Comparison of ENCODE assay signal across 12 mouse cellular contexts in the genomic region with DNA sequence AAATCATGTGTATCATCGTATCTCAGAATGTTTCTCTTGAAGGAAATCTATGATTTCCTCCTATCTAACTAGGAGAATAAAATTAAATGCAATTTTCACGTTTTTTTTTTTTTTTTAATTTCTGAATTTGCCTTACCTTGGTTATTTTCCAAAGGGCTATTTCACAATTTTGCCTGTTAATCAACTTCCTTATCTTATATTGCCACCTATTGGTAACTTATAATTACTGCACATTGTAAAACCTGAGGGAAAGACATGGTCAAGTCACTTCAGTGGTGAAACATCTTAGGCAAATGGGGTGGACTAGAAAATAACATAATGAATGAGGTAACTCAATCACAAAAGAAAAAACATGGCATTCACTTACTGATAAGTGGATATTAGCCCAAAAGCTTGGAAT.
DNase-seq lines count a peak whose midpoint lies in the region; ATAC-seq and TF ChIP-seq lines count a peak whose summit lies in the region.
"Had no signal": no experiment of that assay in that cellular context is flagged by ENCODE, and none has a peak within 500 bp of the region (broad histone marks: within the 10 kb centered on the region; RNA-seq: fewer than 3 reads in every experiment).

No protein-coding gene starts in this region.

- H3K36me3 ChIP-seq in forebrain, postnatal 0 days (ENCODE audit: insufficient read depth) = no peaks in the 10 kb centered on the region
- H3K36me3 ChIP-seq in forebrain, embryonic 13.5 days (ENCODE audit: poor library complexity, severe bottlenecking) = no peaks in the 10 kb centered on the region
- H3K36me3 ChIP-seq in lung, postnatal 0 days (ENCODE audit: insufficient read depth, low read length) = no peaks in the 10 kb centered on the region

- peak; percentile 1 for DNase-seq in forebrain, postnatal 0 days
- DNase-seq in lung, postnatal 0 days (ENCODE audit: low spot score) = no peak
- DNase-seq in lung, postnatal 25 days (ENCODE audit: low spot score) = no peak
- DNase-seq in ZHBTc4 (ENCODE audit: low read depth, low spot score) = peak; percentile 9
- DNase-seq in thymus, postnatal 4 days = no peak
- no peak for DNase-seq in right cerebral cortex, adult 18-20 months
- no peak for DNase-seq in gastrocnemius, postnatal 25 days
- DNase-seq: cerebellum, postnatal 14 days; kidney, postnatal 25 days; lung, postnatal 10 days; thymus, adult 18-20 months had no signal

- no peaks in the 10 kb centered on the region for H3K4me1 ChIP-seq in forebrain, postnatal 0 days (ENCODE audit: insufficient read depth)
- H3K4me1 ChIP-seq in forebrain, embryonic 13.5 days = no peaks in the 10 kb centered on the region
- H3K4me1 ChIP-seq in lung, postnatal 0 days (ENCODE audit: insufficient read depth, low read depth, low read length) = no peaks in the 10 kb centered on the region

- no peak overlapping the region for H3K9ac ChIP-seq in forebrain, postnatal 0 days
- H3K9ac ChIP-seq in forebrain, embryonic 13.5 days = no peak overlapping the region
- H3K9ac ChIP-seq in lung, postnatal 0 days (replicated peaks; ENCODE audit: low read depth) = no peak overlapping the region

- H3K4me2 ChIP-seq in forebrain, postnatal 0 days (ENCODE audit: low read depth) = no peak overlapping the region
- H3K4me2 ChIP-seq in forebrain, embryonic 13.5 days = no peak overlapping the region
- H3K4me2 ChIP-seq in lung, postnatal 0 days (replicated peaks; ENCODE audit: low read depth, low read length) = no peak overlapping the region

- no peaks in the 10 kb centered on the region for H3K9me3 ChIP-seq in forebrain, postnatal 0 days (ENCODE audit: low read length)
- H3K9me3 ChIP-seq in forebrain, embryonic 13.5 days (replicated peaks) = no peaks in the 10 kb centered on the region
- H3K9me3 ChIP-seq in lung, postnatal 0 days (ENCODE audit: low read length) = no peaks in the 10 kb centered on the region

- TF ChIP-seq EP300 in lung, postnatal 0 days (IDR thresholded peaks at IDR 0.05) = no peak

- no peaks in the 10 kb centered on the region for H3K27me3 ChIP-seq in forebrain, postnatal 0 days (ENCODE audit: insufficient read depth, low read length)
- no peaks in the 10 kb centered on the region for H3K27me3 ChIP-seq in forebrain, embryonic 13.5 days
- H3K27me3 ChIP-seq in lung, postnatal 0 days (replicated peaks; ENCODE audit: insufficient read depth, low read length) = no peaks in the 10 kb centered on the region

- H3K4me3 ChIP-seq in forebrain, postnatal 0 days (ENCODE audit: low read depth, low read length) = no peak overlapping the region
- H3K4me3 ChIP-seq in forebrain, embryonic 13.5 days = no peak overlapping the region
- no peak overlapping the region for H3K4me3 ChIP-seq in lung, postnatal 0 days (ENCODE audit: low read depth, low read length)

- H3K27ac ChIP-seq in forebrain, postnatal 0 days (ENCODE audit: low read depth, low read length) = no peak overlapping the region
- H3K27ac ChIP-seq in forebrain, embryonic 13.5 days = no peak overlapping the region
- no peak overlapping the region for H3K27ac ChIP-seq in lung, postnatal 0 days (ENCODE audit: low read length)

- TF ChIP-seq CTCF in forebrain, postnatal 0 days (IDR thresholded peaks at IDR 0.05; ENCODE audit: low read depth) = peak; percentile 45
- peak; percentile 15 for TF ChIP-seq CTCF in lung, postnatal 0 days (IDR thresholded peaks at IDR 0.05)

- ATAC-seq in forebrain, postnatal 0 days = no peak
- ATAC-seq in forebrain, embryonic 13.5 days = no peak
- ATAC-seq in lung, postnatal 0 days = no peak

- 41% methylated on average over 2 of the region's 2 CpGs for WGBS in forebrain, postnatal 0 days
- 46% methylated on average over 2 of the region's 2 CpGs for WGBS in forebrain, embryonic 13.5 days
- WGBS in lung, postnatal 0 days = 37% methylated on average over 2 of the region's 2 CpGs

Comparison
In these comparisons a context has a peak if more than half of its experiments do, and no peak if none do; other contexts are left out.
1. DNase-seq: peak in forebrain, postnatal 0 days (single experiment) and ZHBTc4 (single experiment); none in lung, postnatal 0 days (single experiment), lung, postnatal 25 days (single experiment), thymus, postnatal 4 days (single experiment), right cerebral cortex, adult 18-20 months (single experiment) and gastrocnemius, postnatal 25 days (single experiment).